Mouse (Mus musculus) heart, embryonic 16.5 days (tissue): ENCODE results near the gene C1qtnf1. TPM values are rescaled to one million over a fixed set of nuclear protein-coding genes. Genes with fewer than 3 reads are reported as not detected.
A peak's percentile ranks its signal among the peaks of the same experiment; 100 is the strongest.

Source experiments
- ATAC-seq: fragments of 200-750 bp; cut with Nextera tagmentation; replicated peaks from 2 replicates; pipeline ENCODE4 v1.8.0; 2017; ENCODE audit warnings: moderate number of reproducible peaks; ENCODE audit not compliant: insufficient read depth, low FRiP score; ENCODE audit errors: extremely low read depth
- H3K27ac ChIP-seq: fragments of 300-500 bp; sonication (generic); 2 replicates; pipeline ENCODE4 v1.5.1; 2014; ENCODE audit warnings: mild to moderate bottlenecking, low read length, control low read depth, moderate library complexity
- H3K27me3 ChIP-seq: fragments of 300-500 bp; sonication (generic); 2 replicates; pipeline ENCODE4 v1.6.1; 2014; ENCODE audit warnings: low read length, mixed read lengths; ENCODE audit not compliant: control insufficient read depth, insufficient read depth
- H3K36me3 ChIP-seq: fragments of 300-500 bp; sonication (generic); 2 replicates; pipeline ENCODE4 v1.6.1; 2014; ENCODE audit not compliant: control insufficient read depth, insufficient read depth
- H3K4me1 ChIP-seq: fragments of 300-500 bp; sonication (generic); 2 replicates; pipeline ENCODE4 v1.6.1; 2014; ENCODE audit warnings: low read length, mixed read lengths; ENCODE audit not compliant: control insufficient read depth, insufficient read depth
- H3K4me2 ChIP-seq: fragments of 300-500 bp; sonication (generic); 2 replicates; pipeline ENCODE4 v1.6.1; 2014; ENCODE audit warnings: low read depth, mild to moderate bottlenecking, control low read depth, low read length
- H3K4me3 ChIP-seq: fragments of 300-500 bp; sonication (generic); 2 replicates; pipeline ENCODE4 v1.5.1; 2014; ENCODE audit warnings: mild to moderate bottlenecking, control low read depth, low read length
- H3K9ac ChIP-seq: fragments of 300-500 bp; sonication (generic); 2 replicates; pipeline ENCODE4 v1.6.1; 2014; ENCODE audit warnings: low read length, control low read depth
- H3K9me3 ChIP-seq: fragments of 300-500 bp; sonication (generic); replicated peaks from 2 replicates; pipeline ENCODE4 v1.6.1; 2016; ENCODE audit warnings: low read length; ENCODE audit not compliant: control insufficient read depth
- WGBS: fragments of 180-500 bp; shearing (Covaris S2); extraction: QIAGEN DNeasy Blood & Tissue Kit; methylation state at CpG from one replicate; pipeline ENCODE4 v1.1.7; 2014; 5-methylcytosine and 5-hydroxymethylcytosine counted together
- polyA plus RNA-seq: library from polyadenylated mRNA; unstranded; fragments of >200 nt; fragmentation: Nextera tagmentation; extraction: Ambion mirVana; gene quantifications from 2 replicates; pipeline ENCODE4 v1.2.1, GENCODE M21; 2015

C1qtnf1 gene
- polyA plus RNA-seq, 1 experiment from 2014 or later = 9.3 TPM

- WGBS = 18% methylated on average over 22 of the region's 22 CpGs
- no peak overlapping the region for H3K9ac ChIP-seq
- no peaks in the 10 kb centered on the region for H3K27me3 ChIP-seq
- H3K4me2 ChIP-seq = peak overlapping the region; percentile 50
- peak overlapping the region; percentile 16; the same call in 1 of the 2 replicates for H3K4me3 ChIP-seq
- H3K4me1 ChIP-seq = peaks cover 2% of the 10 kb centered on the region; the same call in 1 of the 2 replicates
- no peaks in the 10 kb centered on the region for H3K9me3 ChIP-seq
- H3K36me3 ChIP-seq = no peaks in the 10 kb centered on the region
- no peak overlapping the region for H3K27ac ChIP-seq
- peak; percentile 71; the same call in 1 of the 2 replicates for ATAC-seq
These were observed 62.7 kb downstream of the C1qtnf1 start for GRCm38 (mm10) chr11:118490566-118491218.

GRCm38 (mm10) chr11:118491230-118491629 is 63.2 kb downstream of the C1qtnf1 start:
- Histone ChIP-seq H3K27me3 (no peaks in the 10 kb centered on the region), H3K9me3 (no peaks in the 10 kb centered on the region), H3K9ac (no peak overlapping the region), H3K4me3 (no peak overlapping the region), H3K27ac (no peak overlapping the region), H3K36me3 (no peaks in the 10 kb centered on the region), H3K4me2 (no peak overlapping the region), H3K4me1 (peaks cover 2% of the 10 kb centered on the region; the same call in 1 of the 2 replicates)
- 87% methylated on average over 7 of the region's 7 CpGs for WGBS
- ATAC-seq = no peak

GRCm38 (mm10) chr11:118493458-118493857 is 65.5 kb downstream of the C1qtnf1 start:
- no peaks in the 10 kb centered on the region for H3K27me3 ChIP-seq
- no peak overlapping the region for H3K4me3 ChIP-seq
- no peaks in the 10 kb centered on the region for H3K36me3 ChIP-seq
- ATAC-seq = no peak
- no peak overlapping the region for H3K27ac ChIP-seq
- H3K4me1 ChIP-seq = peaks cover 2% of the 10 kb centered on the region; the same call in 1 of the 2 replicates
- no peak overlapping the region for H3K4me2 ChIP-seq
- no peaks in the 10 kb centered on the region for H3K9me3 ChIP-seq
- WGBS = 68% methylated on average over 2 of the region's 2 CpGs
- H3K9ac ChIP-seq = no peak overlapping the region

- no peak for ATAC-seq
- Histone ChIP-seq H3K9ac (no peak overlapping the region), H3K4me3 (no peak overlapping the region), H3K27ac (no peak overlapping the region), H3K36me3 (no peaks in the 10 kb centered on the region), H3K27me3 (no peaks in the 10 kb centered on the region), H3K9me3 (no peaks in the 10 kb centered on the region), H3K4me2 (no peak overlapping the region), H3K4me1 (peaks cover 2% of the 10 kb centered on the region; the same call in 1 of the 2 replicates)
- 65% methylated on average over 12 of the region's 12 CpGs for WGBS
These were observed 66.2 kb downstream of the C1qtnf1 start for GRCm38 (mm10) chr11:118494001-118494737.

- Histone ChIP-seq H3K36me3 (no peaks in the 10 kb centered on the region), H3K27me3 (no peaks in the 10 kb centered on the region)
- WGBS = 40% methylated on average over 5 of the region's 5 CpGs
These were observed 67.1 kb downstream of the C1qtnf1 start for GRCm38 (mm10) chr11:118495065-118495464.

GRCm38 (mm10) chr11:118496066-118496689 is 68.2 kb downstream of the C1qtnf1 start:
- no peaks in the 10 kb centered on the region; the same call in 1 of the 2 replicates for H3K9me3 ChIP-seq
- H3K4me1 ChIP-seq = no peaks in the 10 kb centered on the region
- H3K9ac ChIP-seq = no peak overlapping the region
- H3K36me3 ChIP-seq = no peaks in the 10 kb centered on the region
- no peaks in the 10 kb centered on the region for H3K27me3 ChIP-seq
- H3K27ac ChIP-seq = no peak overlapping the region
- 63% methylated on average over 20 of the region's 20 CpGs for whole genome bisulfite sequencing
- no peak overlapping the region for H3K4me3 ChIP-seq
- no peak for ATAC-seq
- H3K4me2 ChIP-seq = no peak overlapping the region

More at GRCm38 (mm10) chr11:118495065-118495464, 67.1 kb downstream of the C1qtnf1 start:
- no peak overlapping the region for H3K4me3 ChIP-seq
- H3K4me2 ChIP-seq = no peak overlapping the region
- no peak overlapping the region for H3K9ac ChIP-seq
- ATAC-seq = no peak
- no peaks in the 10 kb centered on the region; the same call in 1 of the 2 replicates for H3K9me3 ChIP-seq
- no peak overlapping the region for H3K27ac ChIP-seq
- H3K4me1 ChIP-seq = peaks cover 2% of the 10 kb centered on the region; the same call in 1 of the 2 replicates

Other genes with a start within 250 kb of the C1qtnf1 start
- 22.2 and 24.0 TPM in 2 replicates for gene Cyth1, start 179.6 kb upstream of the C1qtnf1 start, polyA plus RNA-seq
- gene Usp36, start 138.0 kb upstream of the C1qtnf1 start, polyA plus RNA-seq = 13.5 and 14.2 TPM in 2 replicates
- gene Cep295nl, start 85.7 kb upstream of the C1qtnf1 start, polyA plus RNA-seq = 0.28 and 0.36 TPM in 2 replicates
- gene Timp2, start 72.5 kb upstream of the C1qtnf1 start, polyA plus RNA-seq = 70.6 and 74.5 TPM in 2 replicates
- gene Lgals3bp, start 26.1 kb upstream of the C1qtnf1 start, polyA plus RNA-seq = 16.8 and 27.5 TPM in 2 replicates
- gene Cant1, start 9.1 kb upstream of the C1qtnf1 start, polyA plus RNA-seq = 19.0 and 20.2 TPM in 2 replicates
- 4.0 and 5.8 TPM in 2 replicates for gene Engase, start 48.6 kb downstream of the C1qtnf1 start, polyA plus RNA-seq